ENCODE assay signal across 16 mouse cellular contexts in the genomic region with DNA sequence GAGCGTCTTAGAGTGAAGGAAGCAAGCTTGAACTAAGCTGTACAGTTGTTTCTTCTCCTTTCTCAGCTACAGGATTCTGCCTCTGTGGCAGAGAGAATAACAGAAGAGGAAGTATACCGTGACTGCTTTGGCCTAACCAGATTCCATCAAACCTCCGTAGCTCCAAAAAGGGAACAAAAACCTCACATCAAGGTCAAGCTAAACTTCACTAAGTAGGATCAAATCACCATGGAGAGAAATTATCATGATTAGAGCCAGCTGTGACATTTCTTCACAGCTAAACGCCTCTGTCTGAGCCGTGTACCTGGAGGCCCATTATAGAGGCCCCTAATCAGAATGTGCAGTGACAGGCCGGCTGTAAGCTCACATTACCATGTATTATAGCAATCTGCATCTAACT. TPM values are rescaled to one million over a fixed set of nuclear protein-coding genes. Genes with fewer than 3 reads are reported as not detected.
DNase-seq lines count a peak whose midpoint lies in the region; ATAC-seq and TF ChIP-seq lines count a peak whose summit lies in the region.
"Had no signal": no experiment of that assay in that cellular context is flagged by ENCODE, and none has a peak within 500 bp of the region (broad histone marks: within the 10 kb centered on the region; RNA-seq: fewer than 3 reads in every experiment).

No protein-coding gene starts in this region.

- H3K4me3 ChIP-seq in lung, postnatal 0 days (ENCODE audit: low read depth, low read length) = no peak overlapping the region
- H3K4me3 ChIP-seq: liver, embryonic 15.5 days had no signal

- peak; percentile 9 for DNase-seq in lung, postnatal 0 days (ENCODE audit: low spot score)
- DNase-seq in lung, postnatal 4 days = no peak
- DNase-seq in hindlimb bud, embryonic 11.5 days (ENCODE audit: extremely low spot score, low read depth, low spot score) = peak; percentile 8
- no peak for DNase-seq in left cerebral cortex, adult 11 months (ENCODE audit: low spot score)
- DNase-seq in MN1 (ENCODE audit: low spot score) = no peak
- DNase-seq in lung, postnatal 14 days = no peak
- DNase-seq: cerebellum, adult 9-11 months; gastrocnemius, postnatal 36 days; kidney, postnatal 36 days; thymus, postnatal 4 days had no signal

- H3K27ac ChIP-seq in lung, postnatal 0 days (ENCODE audit: low read length) = no peak overlapping the region
- H3K27ac ChIP-seq: liver, embryonic 15.5 days; stomach, postnatal 0 days had no signal

- H3K4me1 ChIP-seq in lung, postnatal 0 days (ENCODE audit: insufficient read depth, low read depth, low read length) = no peaks in the 10 kb centered on the region
- H3K4me1 ChIP-seq: liver, embryonic 15.5 days had no signal

- TF ChIP-seq CTCF in lung, postnatal 0 days (IDR thresholded peaks at IDR 0.05) = no peak

- no peaks in the 10 kb centered on the region for H3K27me3 ChIP-seq in lung, postnatal 0 days (replicated peaks; ENCODE audit: insufficient read depth, low read length)
- H3K27me3 ChIP-seq: liver, embryonic 15.5 days had no signal

- no peak overlapping the region for H3K9ac ChIP-seq in lung, postnatal 0 days (replicated peaks; ENCODE audit: low read depth)
- H3K9ac ChIP-seq: liver, embryonic 15.5 days had no signal

- no peak for TF ChIP-seq EP300 in lung, postnatal 0 days (IDR thresholded peaks at IDR 0.05)

- H3K36me3 ChIP-seq in lung, postnatal 0 days (ENCODE audit: insufficient read depth, low read length) = no peaks in the 10 kb centered on the region
- H3K36me3 ChIP-seq: liver, embryonic 15.5 days had no signal

- no peak for ATAC-seq in lung, postnatal 0 days
- peak; percentile 89 for ATAC-seq in common myeloid progenitor, adult 5-6 weeks (replicated peaks; ENCODE audit: low read depth, poor library complexity, severe bottlenecking)
- ATAC-seq: activated CD4-positive, CD25-positive, alpha-beta regulatory T cell, adult 4 months; inflammation-experienced regulatory T-cells, adult 6 months had no signal

- H3K9me3 ChIP-seq in lung, postnatal 0 days (ENCODE audit: low read length) = no peaks in the 10 kb centered on the region
- H3K9me3 ChIP-seq: liver, embryonic 15.5 days had no signal

- WGBS in lung, postnatal 0 days = 37% methylated on average over 6 of the region's 6 CpGs

- H3K4me2 ChIP-seq in lung, postnatal 0 days (replicated peaks; ENCODE audit: low read depth, low read length) = no peak overlapping the region
- H3K4me2 ChIP-seq: liver, embryonic 15.5 days; midbrain, embryonic 11.5 days had no signal

RNA-seq across cellular contexts. Expression of a gene that starts 28.2 kb away (rescaled TPM):
- polyA plus RNA-seq in lung, postnatal 0 days (2015; fragmentation: Nextera tagmentation; extraction: Ambion mirVana) = 229 and 261 TPM in 2 replicates
- total RNA-seq in common myeloid progenitor, adult 5-6 weeks (2017) = 186 and 208 TPM in 2 replicates

Comparison
In these comparisons a context has a peak if more than half of its experiments do, and no peak if none do; other contexts are left out.
1. DNase-seq: peak in lung, postnatal 0 days (single experiment) and hindlimb bud, embryonic 11.5 days (single experiment); none in lung, postnatal 4 days (0 of 2), left cerebral cortex, adult 11 months (single experiment), MN1 (single experiment) and lung, postnatal 14 days (single experiment).